Mouse (Mus musculus): ENCODE measurements around the gene Zmynd8. TPM values are rescaled to one million over a fixed set of nuclear protein-coding genes. Genes with fewer than 3 reads are reported as not detected.

The Zmynd8 gene
- polyA plus RNA-seq, 1 experiment from 2014 or later, result 85.4 TPM

GRCm38 (mm10) chr2:165861683-165862594 is 36.9 kb downstream of the Zmynd8 start:
- Histone ChIP-seq H3K4me3 (no peak overlapping the region), H3K36me3 (ENCODE audit: poor library complexity, severe bottlenecking) (peaks cover 13% of the 10 kb centered on the region; the same call in 1 of the 2 replicates), H3K4me1 (peaks cover 65% of the 10 kb centered on the region), H3K4me2 (no peak overlapping the region), H3K9ac (no peak overlapping the region), H3K9me3 (replicated peaks) (no peaks in the 10 kb centered on the region), H3K27me3 (no peaks in the 10 kb centered on the region), H3K27ac (peak overlapping the region; percentile 40; the same call in 1 of the 2 replicates)
- WGBS, result 84% methylated on average over 26 of the region's 26 CpGs
- peak; percentile 35 for ATAC-seq

- no peak for ATAC-seq
- H3K36me3 ChIP-seq (ENCODE audit: poor library complexity, severe bottlenecking), result peaks cover 13% of the 10 kb centered on the region; the same call in 1 of the 2 replicates
- no peak overlapping the region for H3K27ac ChIP-seq
- no peak overlapping the region for H3K4me2 ChIP-seq
- H3K9ac ChIP-seq, result no peak overlapping the region
- peaks cover 65% of the 10 kb centered on the region for H3K4me1 ChIP-seq
- H3K4me3 ChIP-seq, result no peak overlapping the region
- WGBS, result 89% methylated on average over 20 of the region's 20 CpGs
- no peaks in the 10 kb centered on the region for H3K27me3 ChIP-seq
- no peaks in the 10 kb centered on the region for H3K9me3 ChIP-seq (replicated peaks)
Observed at GRCm38 (mm10) chr2:165860962-165861682, 37.7 kb downstream of the Zmynd8 start.

GRCm38 (mm10) chr2:165860447-165860846 is 38.4 kb downstream of the Zmynd8 start:
- Histone ChIP-seq H3K4me1 (peaks cover 70% of the 10 kb centered on the region), H3K9ac (no peak overlapping the region), H3K27me3 (no peaks in the 10 kb centered on the region), H3K4me2 (no peak overlapping the region), H3K27ac (0 out of 2 replicates have a peak overlapping the region, but pooled peaks have one; percentile 4), H3K9me3 (replicated peaks) (no peaks in the 10 kb centered on the region), H3K36me3 (ENCODE audit: poor library complexity, severe bottlenecking) (peaks cover 13% of the 10 kb centered on the region; the same call in 1 of the 2 replicates), H3K4me3 (no peak overlapping the region)
- WGBS, result 95% methylated on average over 6 of the region's 6 CpGs
- no peak for ATAC-seq

- H3K4me3 ChIP-seq, result no peak overlapping the region
Observed at GRCm38 (mm10) chr2:165858453-165859384, 40.1 kb downstream of the Zmynd8 start.

GRCm38 (mm10) chr2:165857841-165858426 is 40.9 kb downstream of the Zmynd8 start:
- Histone ChIP-seq H3K4me2 (peak overlapping the region; percentile 48), H3K27me3 (no peaks in the 10 kb centered on the region), H3K27ac (peak overlapping the region; percentile 88), H3K4me3 (peak overlapping the region; percentile 8; the same call in 1 of the 2 replicates), H3K9ac (peak overlapping the region; percentile 58), H3K36me3 (ENCODE audit: poor library complexity, severe bottlenecking) (peaks cover 9% of the 10 kb centered on the region; the same call in 1 of the 2 replicates), H3K4me1 (peaks cover 85% of the 10 kb centered on the region), H3K9me3 (replicated peaks) (no peaks in the 10 kb centered on the region)
- ATAC-seq, result peak; percentile 33; the same call in 1 of the 2 replicates
- 2% methylated on average over 22 of the region's 22 CpGs for WGBS

More at GRCm38 (mm10) chr2:165858453-165859384, 40.1 kb downstream of the Zmynd8 start:
- Histone ChIP-seq H3K36me3 (ENCODE audit: poor library complexity, severe bottlenecking) (peaks cover 9% of the 10 kb centered on the region; the same call in 1 of the 2 replicates), H3K9ac (peak overlapping the region; percentile 58), H3K4me1 (peaks cover 77% of the 10 kb centered on the region), H3K27ac (peak overlapping the region; percentile 88), H3K9me3 (replicated peaks) (no peaks in the 10 kb centered on the region), H3K4me2 (peak overlapping the region; percentile 48), H3K27me3 (no peaks in the 10 kb centered on the region)
- ATAC-seq, result 0 out of 2 replicates have a peak, but pooled peaks have one; percentile 6
- 4% methylated on average over 12 of the region's 12 CpGs for WGBS

- H3K4me3 ChIP-seq, result no peak overlapping the region
- H3K27ac ChIP-seq, result peak overlapping the region; percentile 88
- ATAC-seq, result peak; percentile 48; the same call in 1 of the 2 replicates
Observed at GRCm38 (mm10) chr2:165857395-165857831, 41.4 kb downstream of the Zmynd8 start.

GRCm38 (mm10) chr2:165856611-165857200 is 42.1 kb downstream of the Zmynd8 start:
- H3K9ac ChIP-seq, result peak overlapping the region; percentile 58; the same call in 1 of the 2 replicates
- 75% methylated on average over 7 of the region's 7 CpGs for WGBS

More at GRCm38 (mm10) chr2:165857395-165857831, 41.4 kb downstream of the Zmynd8 start:
- WGBS, result 5% methylated on average over 4 of the region's 4 CpGs
- Histone ChIP-seq H3K9me3 (replicated peaks) (no peaks in the 10 kb centered on the region), H3K27me3 (no peaks in the 10 kb centered on the region), H3K9ac (peak overlapping the region; percentile 58), H3K36me3 (ENCODE audit: poor library complexity, severe bottlenecking) (peaks cover 9% of the 10 kb centered on the region; the same call in 1 of the 2 replicates), H3K4me2 (peak overlapping the region; percentile 48), H3K4me1 (peaks cover 86% of the 10 kb centered on the region)

GRCm38 (mm10) chr2:165855641-165856301 is 43.0 kb downstream of the Zmynd8 start:
- WGBS, result 58% methylated on average over 6 of the region's 6 CpGs
- ATAC-seq, result peak; percentile 9; the same call in 1 of the 2 replicates
- peaks cover 87% of the 10 kb centered on the region for H3K4me1 ChIP-seq

More at GRCm38 (mm10) chr2:165856611-165857200, 42.1 kb downstream of the Zmynd8 start:
- no peak for ATAC-seq
- Histone ChIP-seq H3K4me3 (no peak overlapping the region), H3K4me2 (no peak overlapping the region), H3K27me3 (no peaks in the 10 kb centered on the region), H3K4me1 (peaks cover 81% of the 10 kb centered on the region), H3K9me3 (replicated peaks) (no peaks in the 10 kb centered on the region), H3K27ac (peak overlapping the region; percentile 88), H3K36me3 (ENCODE audit: poor library complexity, severe bottlenecking) (peaks cover 4% of the 10 kb centered on the region; the same call in 1 of the 2 replicates)

GRCm38 (mm10) chr2:165854207-165854968 is 44.4 kb downstream of the Zmynd8 start:
- whole genome bisulfite sequencing, result 53% methylated on average over 16 of the region's 16 CpGs
- Histone ChIP-seq H3K27me3 (no peaks in the 10 kb centered on the region), H3K4me2 (no peak overlapping the region), H3K4me3 (no peak overlapping the region), H3K27ac (peak overlapping the region; percentile 27; the same call in 1 of the 2 replicates), H3K4me1 (peaks cover 82% of the 10 kb centered on the region), H3K9ac (no peak overlapping the region), H3K36me3 (ENCODE audit: poor library complexity, severe bottlenecking) (peaks cover 25% of the 10 kb centered on the region), H3K9me3 (replicated peaks) (no peaks in the 10 kb centered on the region)
- ATAC-seq, result no peak

More at GRCm38 (mm10) chr2:165855641-165856301, 43.0 kb downstream of the Zmynd8 start:
- Histone ChIP-seq H3K27ac (peak overlapping the region; percentile 52), H3K27me3 (no peaks in the 10 kb centered on the region), H3K4me2 (no peak overlapping the region), H3K9ac (no peak overlapping the region), H3K9me3 (replicated peaks) (no peaks in the 10 kb centered on the region), H3K4me3 (no peak overlapping the region), H3K36me3 (ENCODE audit: poor library complexity, severe bottlenecking) (peaks cover 11% of the 10 kb centered on the region)

All from forebrain, embryonic 13.5 days (tissue).